Mouse (Mus musculus) cerebellum, adult 2 months (tissue): ENCODE measurements around the gene C130050O18Rik.

Experiments
- CTCF ChIP-seq: fragments of 200-500 bp; IDR thresholded peaks from 2 replicates; pipeline ENCODE4 v1.5.1; 2011; ENCODE audit warnings: low read depth, mild to moderate bottlenecking, control low read depth, low read length, moderate library complexity, borderline replicate concordance; ENCODE audit not compliant: insufficient read depth
- POLR2A ChIP-seq: fragments of 200-500 bp; IDR thresholded peaks from 2 replicates; pipeline ENCODE4 v1.6.1; 2011; ENCODE audit warnings: low read length, control low read depth, borderline replicate concordance; ENCODE audit not compliant: insufficient read depth

DNA sequence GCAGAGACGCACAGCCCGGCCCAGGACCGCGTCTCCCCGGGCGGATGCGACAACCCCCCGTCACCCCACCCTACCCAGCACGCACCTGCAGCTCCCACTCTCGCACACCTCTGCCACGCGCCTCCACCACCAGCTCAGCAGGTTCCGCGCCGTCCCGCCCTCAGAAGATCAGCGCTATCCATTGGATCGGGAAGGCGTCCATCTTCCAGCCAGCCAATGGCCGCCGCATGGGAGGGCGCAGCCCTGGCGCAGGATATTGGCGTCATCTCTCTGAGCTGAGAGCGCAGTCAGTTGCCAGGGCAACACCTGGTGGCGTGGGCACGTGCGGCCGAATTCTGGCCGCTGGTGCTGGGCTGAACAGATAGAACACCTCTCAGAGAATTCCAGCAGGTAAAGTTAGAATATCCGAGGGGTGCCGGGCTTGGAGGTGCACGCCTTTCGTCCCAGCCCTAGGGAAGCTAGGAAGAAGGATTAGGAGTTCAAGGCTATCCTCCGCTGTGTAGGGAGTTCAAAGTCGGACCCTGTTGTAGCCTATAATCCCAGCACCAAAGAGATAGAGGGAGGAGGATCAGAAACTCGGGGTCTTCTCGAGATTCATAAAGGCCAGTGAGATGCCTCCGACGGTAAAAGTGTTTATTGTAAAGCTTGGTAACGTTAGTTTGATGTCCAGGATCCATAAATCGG, 55.4 kb downstream of the C130050O18Rik start, which contains the start of gene 3110082I17Rik:
- TF ChIP-seq POLR2A (peak; percentile 69), CTCF (no peak)
